Comparison of ENCODE assay signal across 8 mouse cellular contexts in genomic region chr12:70111367-70112089, GRCm38 (mm10). TPM values are rescaled to one million over a fixed set of nuclear protein-coding genes. Genes with fewer than 3 reads are reported as not detected.
DNase-seq lines count a peak whose midpoint lies in the region; ATAC-seq lines count a peak whose summit lies in the region.

No protein-coding gene starts in this region.

- H3K4me3 ChIP-seq in hindbrain, embryonic 14.5 days (replicated peaks; ENCODE audit: low read length): peak overlapping the region; percentile 90

- peak; percentile 51 to 54 for DNase-seq in cerebellum, postnatal 36 days
- peak; percentile 71 to 75 for DNase-seq in frontal cortex, postnatal 36 days (ENCODE audit: low spot score in 2 of 2)
- DNase-seq in hindbrain, embryonic 14.5 days (ENCODE audit: low spot score): peak; percentile 75
- DNase-seq in left cerebral cortex, postnatal 14 days (ENCODE audit: low spot score in 2 of 2): peak; percentile 76 to 79
- peak; percentile 79 for DNase-seq in right cerebral cortex, postnatal 14 days
- peak; percentile 76 for DNase-seq in urinary bladder, postnatal 25 days (ENCODE audit: low spot score)

- H3K27ac ChIP-seq in hindbrain, embryonic 14.5 days: peak overlapping the region; percentile 92

- intact Hi-C loops in left cerebral cortex, postnatal 14 days (cut with DNase I): loop anchor here (5.0 kb wide), 1 partner anchor 34 kb away; no protein-coding TSS in a partner anchor

- peak; percentile 72 for ATAC-seq in activated CD4-positive, CD25-positive, alpha-beta regulatory T cell, adult 4 months
- ATAC-seq in hindbrain, embryonic 14.5 days (ENCODE audit: low FRiP score): peak; percentile 86
- peak; percentile 84 for ATAC-seq in megakaryocyte progenitor cell, adult 5-6 weeks (replicated peaks; ENCODE audit: poor library complexity)

- peaks cover 40% of the 10 kb centered on the region for H3K4me1 ChIP-seq in hindbrain, embryonic 14.5 days (replicated peaks; ENCODE audit: control insufficient read depth, insufficient read depth, low read length)

- H3K4me2 ChIP-seq in hindbrain, embryonic 14.5 days (replicated peaks): peak overlapping the region; percentile 95

- no peaks in the 10 kb centered on the region for H3K9me3 ChIP-seq in hindbrain, embryonic 14.5 days (ENCODE audit: control insufficient read depth, low read length)

- H3K27me3 ChIP-seq in hindbrain, embryonic 14.5 days (ENCODE audit: control insufficient read depth, insufficient read depth, low read length): no peaks in the 10 kb centered on the region

- WGBS in hindbrain, embryonic 14.5 days: under 1% methylated on average over 85 of the region's 101 CpGs

- no peaks in the 10 kb centered on the region for H3K36me3 ChIP-seq in hindbrain, embryonic 14.5 days (replicated peaks; ENCODE audit: control insufficient read depth, insufficient read depth)

- H3K9ac ChIP-seq in hindbrain, embryonic 14.5 days: peak overlapping the region; percentile 98

RNA-seq across cellular contexts. Expression of gene Nin, which starts 2.0 kb away (rescaled TPM):
- 10 to 100 TPM; 19.2 to 24.3 TPM for polyA plus RNA-seq in activated CD4-positive, CD25-positive, alpha-beta regulatory T cell, adult 4 months (2017; shearing (Covaris generic))
- 12.6 and 12.8 TPM in 2 replicates for polyA plus RNA-seq in hindbrain, embryonic 14.5 days (2014; fragmentation: Nextera tagmentation; extraction: Ambion mirVana)
- 10 to 100 TPM; 44.5 to 53.7 TPM for total RNA-seq in left cerebral cortex, postnatal 14 days (2021)
- total RNA-seq in megakaryocyte progenitor cell, adult 5-6 weeks (2015): 117 and 120 TPM in 2 replicates
- total RNA-seq in megakaryocyte progenitor cell, adult 5-6 weeks (2017): 190 and 207 TPM in 2 replicates

RNA-seq across cellular contexts. Expression of gene Abhd12b, which starts 42.4 kb away (rescaled TPM):
- 1 to 10 TPM; 1.0 to 1.2 TPM for polyA plus RNA-seq in activated CD4-positive, CD25-positive, alpha-beta regulatory T cell, adult 4 months (2017; shearing (Covaris generic))
- polyA plus RNA-seq in hindbrain, embryonic 14.5 days (2014; fragmentation: Nextera tagmentation; extraction: Ambion mirVana): 0.23 TPM in 1 of 2 replicates, not detected in the other
- not detected for total RNA-seq in left cerebral cortex, postnatal 14 days (2021)
- total RNA-seq in megakaryocyte progenitor cell, adult 5-6 weeks (2015): not detected in 2 replicates
- total RNA-seq in megakaryocyte progenitor cell, adult 5-6 weeks (2017): not detected in 2 replicates

Comparison
In these comparisons a context has a peak if more than half of its experiments do, and no peak if none do; other contexts are left out.
1. Peak in every context shown above with its lines: DNase-seq, ATAC-seq, H3K4me3 ChIP-seq and H3K27ac ChIP-seq.